Mouse (Mus musculus): ENCODE measurements around the gene Krt10. TPM values are rescaled to one million over a fixed set of nuclear protein-coding genes. Genes with fewer than 3 reads are reported as not detected.

Krt10 gene
- total RNA-seq (2018; cell fraction: chromatin; rRNA removed): 1 to 10 TPM in 5 of 26 experiments, not detected in 21; 1.1 to 3.4 (median 2.0) TPM
- 1 to 10 TPM in 20 of 26 experiments, under 1 TPM in 6; 0.51 to 3.1 (median 1.5) TPM for total RNA-seq (2018; cell fraction: cytosol; rRNA removed)
- total RNA-seq (2018; cell fraction: nucleus; rRNA removed): 10 to 100 TPM in 2 of 26 experiments, 1 to 10 TPM in 18, under 1 TPM in 2, not detected in 4; 0.58 to 20.3 (median 2.7) TPM
- polyA plus RNA-seq (2018): 1.2 to 2.7 TPM (median 2.0 TPM) in 3 replicates

DNA sequence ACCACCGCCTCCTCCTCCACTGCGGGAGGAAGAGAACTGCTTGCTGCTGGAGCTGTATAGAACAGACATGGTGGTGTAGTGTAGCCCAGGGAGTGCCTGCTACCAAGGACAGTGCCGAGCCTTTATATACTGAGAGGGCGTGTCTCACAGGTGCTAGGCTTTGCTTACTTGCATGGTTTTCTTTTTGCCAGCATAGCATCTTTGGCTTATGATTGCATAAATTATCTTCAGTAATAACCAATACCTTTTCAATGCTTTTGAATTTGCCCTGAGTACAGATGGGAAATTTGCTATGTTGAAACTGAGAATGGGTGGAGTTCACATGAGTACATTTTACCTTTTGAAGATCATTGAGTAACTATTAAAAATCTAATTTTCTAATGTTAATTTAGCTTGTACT, at the start of gene Krt10:
Gene Krt10 (minus strand): TSS at position 101 of the 400 bp plus-strand sequence.
- Histone ChIP-seq H3K36me3 (ENCODE audit: inconsistent target) (no peaks in the 10 kb centered on the region), H3K4me3 (ENCODE audit: inconsistent target) (no peak within 1 kb of the TSS), H3K27ac (no peak within 1 kb of the TSS), H3K79me2 (ENCODE audit: inconsistent target) (no peaks in the 10 kb centered on the region)
- 92% methylated on average over 4 of the region's 4 CpGs for WGBS (ENCODE audit: missing documents)

DNA sequence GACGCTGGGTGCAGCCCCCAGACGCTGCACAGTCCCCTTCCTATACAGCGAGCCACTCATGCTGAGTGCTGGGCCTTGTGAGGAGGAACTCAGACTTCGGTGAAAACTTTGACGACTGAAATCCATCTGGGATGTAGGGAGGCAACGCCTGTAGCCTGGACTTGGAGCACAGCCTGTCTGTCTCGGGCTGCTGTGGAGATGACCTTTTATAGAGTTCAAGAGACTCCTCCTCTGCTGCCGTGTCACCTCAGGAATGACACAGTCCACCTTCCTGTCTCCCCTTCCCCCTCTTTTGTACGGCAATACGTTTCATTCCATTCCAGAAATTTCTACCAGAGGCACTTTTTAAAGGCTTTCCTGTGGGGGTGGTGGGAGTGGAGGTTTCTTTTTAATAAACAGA, 48.8 kb upstream of the Krt10 start, which contains the start of gene Krt20:
Gene Krt20 (minus strand): TSS at position 179 of the 400 bp plus-strand sequence.
- Histone ChIP-seq H3K36me3 (ENCODE audit: inconsistent target) (no peaks in the 10 kb centered on the region), H3K4me3 (ENCODE audit: inconsistent target) (no peak within 1 kb of the TSS), H3K79me2 (ENCODE audit: inconsistent target) (no peaks in the 10 kb centered on the region), H3K27ac (no peak within 1 kb of the TSS)
- 57% methylated on average over 10 of the region's 10 CpGs for WGBS (ENCODE audit: missing documents)

DNA sequence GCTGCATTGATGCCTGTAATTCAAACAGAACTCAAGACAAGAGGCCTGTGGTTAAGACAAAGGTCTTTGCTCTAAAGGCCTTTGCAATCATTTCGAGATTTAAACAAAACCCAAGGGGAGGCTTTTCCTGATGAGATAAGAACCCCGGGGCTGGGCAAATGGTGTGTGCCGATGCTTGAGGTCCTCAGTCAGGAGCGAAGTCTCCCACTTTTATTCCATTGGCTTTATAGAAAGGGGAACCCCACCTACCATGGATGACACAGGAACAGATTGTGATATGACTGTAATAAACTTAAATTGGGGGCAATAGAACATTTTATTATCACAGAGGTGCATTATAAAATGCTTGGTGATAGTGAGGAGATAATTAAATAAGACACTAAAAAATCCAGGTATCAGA, 47.5 kb upstream of the Krt10 start:
- WGBS (ENCODE audit: missing documents): 74% methylated on average over 4 of the region's 4 CpGs
- Histone ChIP-seq H3K27ac (no peak overlapping the region), H3K4me3 (ENCODE audit: inconsistent target) (no peak overlapping the region), H3K79me2 (ENCODE audit: inconsistent target) (no peaks in the 10 kb centered on the region), H3K36me3 (ENCODE audit: inconsistent target) (no peaks in the 10 kb centered on the region)

DNA sequence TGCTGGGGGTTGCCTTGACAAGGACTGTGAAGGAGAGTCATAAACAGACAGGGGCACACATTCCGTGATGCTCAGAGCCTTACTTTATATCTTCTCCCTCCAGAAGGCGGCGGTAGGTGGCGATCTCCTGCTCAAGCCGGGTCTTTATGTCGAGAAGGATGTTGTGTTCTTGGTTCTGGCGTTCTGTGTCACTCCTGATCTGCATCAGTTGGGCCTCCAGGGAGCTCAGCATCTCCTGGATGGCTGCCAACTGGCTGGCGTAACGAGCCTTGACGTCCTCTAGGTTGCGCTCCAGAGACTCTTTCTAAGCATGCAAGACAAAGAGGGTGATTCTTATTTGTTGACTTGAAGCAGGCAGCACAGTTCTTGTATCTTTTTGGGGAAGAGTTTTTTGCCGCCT, 41.5 kb upstream of the Krt10 start:
- no peaks in the 10 kb centered on the region for H3K79me2 ChIP-seq (ENCODE audit: inconsistent target)
- H3K4me3 ChIP-seq (ENCODE audit: inconsistent target): no peak overlapping the region
- no peaks in the 10 kb centered on the region for H3K36me3 ChIP-seq (ENCODE audit: inconsistent target)
- H3K27ac ChIP-seq: no peak overlapping the region
- WGBS (ENCODE audit: missing documents): 69% methylated on average over 12 of the region's 12 CpGs

DNA sequence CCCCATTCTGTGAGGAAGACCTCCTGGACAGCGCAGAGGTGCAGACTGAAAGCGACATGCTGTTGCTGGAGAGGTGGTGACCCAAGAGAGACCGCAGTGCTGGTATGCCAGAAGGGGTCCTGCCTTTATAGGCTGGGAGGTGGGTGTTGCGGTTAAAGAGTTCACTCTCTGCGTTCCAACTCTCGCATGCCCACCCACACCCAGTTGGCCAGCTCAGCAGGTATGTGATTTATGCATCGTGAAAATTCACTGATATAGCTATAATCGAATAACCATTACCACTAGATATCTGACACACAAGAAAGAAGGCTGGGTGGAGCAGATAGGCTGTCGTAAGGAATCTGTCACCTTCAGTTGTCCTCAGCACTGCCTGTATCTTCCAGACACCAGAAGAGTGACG, 33.0 kb upstream of the Krt10 start, which contains the start of gene Krt12:
Gene Krt12 (minus strand): TSS at position 101 of the 400 bp plus-strand sequence.
- 86% methylated on average over 10 of the region's 10 CpGs for WGBS (ENCODE audit: missing documents)
- Histone ChIP-seq H3K4me3 (ENCODE audit: inconsistent target) (no peak within 1 kb of the TSS), H3K79me2 (ENCODE audit: inconsistent target) (no peaks in the 10 kb centered on the region), H3K36me3 (ENCODE audit: inconsistent target) (no peaks in the 10 kb centered on the region), H3K27ac (no peak within 1 kb of the TSS)

DNA sequence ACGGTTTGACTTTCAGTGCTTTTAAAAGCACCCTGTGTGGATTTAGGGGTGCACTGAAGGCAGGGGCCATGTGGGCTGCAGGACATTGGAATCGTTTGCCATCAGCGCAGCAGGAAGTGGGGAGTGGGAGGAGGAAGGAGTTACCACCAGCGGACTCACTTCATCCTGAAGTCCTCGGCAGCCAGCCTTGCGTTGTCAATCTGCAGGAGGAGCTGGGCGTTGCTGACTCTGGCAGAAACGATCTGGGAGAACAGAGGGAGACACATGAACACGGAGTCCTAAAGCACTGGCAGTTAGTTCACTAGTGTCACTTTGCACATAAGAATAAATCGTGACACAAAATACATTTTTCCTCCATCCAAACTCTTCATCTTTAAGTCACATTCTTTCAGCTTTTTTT, 31.4 kb upstream of the Krt10 start:
- no peak overlapping the region for H3K27ac ChIP-seq
- 32% methylated on average over 9 of the region's 10 CpGs for whole genome bisulfite sequencing (ENCODE audit: missing documents)
- H3K4me3 ChIP-seq (ENCODE audit: inconsistent target): no peak overlapping the region
- H3K36me3 ChIP-seq (ENCODE audit: inconsistent target): no peaks in the 10 kb centered on the region
- no peaks in the 10 kb centered on the region for H3K79me2 ChIP-seq (ENCODE audit: inconsistent target)

DNA sequence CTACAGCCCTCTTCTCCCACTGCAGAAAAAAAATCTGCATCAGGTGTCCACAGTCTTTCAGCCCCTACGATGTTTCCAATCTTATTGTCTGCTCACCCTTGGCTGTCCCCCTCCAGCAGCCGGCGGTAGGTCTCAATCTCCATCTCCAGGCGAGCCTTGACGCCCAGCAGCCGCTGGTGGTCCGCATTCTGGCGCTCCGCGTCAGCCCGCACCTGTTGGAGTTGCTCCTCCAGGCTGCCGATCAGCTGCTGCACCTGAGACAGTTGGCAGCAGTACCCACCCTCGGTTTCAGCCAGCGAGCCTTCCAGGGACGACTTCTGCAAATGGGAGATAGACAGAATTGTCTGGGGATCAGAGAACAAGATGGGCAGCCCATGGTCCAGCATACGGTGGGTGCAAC, 28.7 kb upstream of the Krt10 start:
- Histone ChIP-seq H3K27ac (no peak overlapping the region), H3K4me3 (ENCODE audit: inconsistent target) (no peak overlapping the region), H3K36me3 (ENCODE audit: inconsistent target) (no peaks in the 10 kb centered on the region), H3K79me2 (ENCODE audit: inconsistent target) (no peaks in the 10 kb centered on the region)
- WGBS (ENCODE audit: missing documents): 66% methylated on average over 16 of the region's 16 CpGs

DNA sequence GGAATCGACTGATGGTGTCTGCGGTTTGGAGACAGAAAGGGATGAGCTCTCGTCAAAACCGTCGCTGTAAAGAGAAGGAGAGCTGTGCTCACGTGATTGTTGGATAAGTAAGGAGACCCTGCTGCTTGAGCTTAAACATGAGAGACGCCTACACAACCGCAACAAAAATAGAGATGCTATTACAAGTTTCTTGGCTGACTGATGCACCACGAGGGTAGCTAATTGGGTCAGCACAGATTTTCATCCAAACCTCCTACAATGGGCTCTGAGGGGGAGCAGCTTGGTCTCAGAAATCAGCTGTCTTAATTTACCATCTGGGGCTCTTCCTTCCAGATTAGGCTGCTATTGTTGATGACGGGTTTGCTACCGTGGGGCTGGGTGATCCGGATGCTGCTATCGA, 27.7 kb upstream of the Krt10 start:
- H3K36me3 ChIP-seq (ENCODE audit: inconsistent target): no peaks in the 10 kb centered on the region
- 90% methylated on average over 13 of the region's 13 CpGs for WGBS (ENCODE audit: missing documents)
- no peaks in the 10 kb centered on the region for H3K79me2 ChIP-seq (ENCODE audit: inconsistent target)

DNA sequence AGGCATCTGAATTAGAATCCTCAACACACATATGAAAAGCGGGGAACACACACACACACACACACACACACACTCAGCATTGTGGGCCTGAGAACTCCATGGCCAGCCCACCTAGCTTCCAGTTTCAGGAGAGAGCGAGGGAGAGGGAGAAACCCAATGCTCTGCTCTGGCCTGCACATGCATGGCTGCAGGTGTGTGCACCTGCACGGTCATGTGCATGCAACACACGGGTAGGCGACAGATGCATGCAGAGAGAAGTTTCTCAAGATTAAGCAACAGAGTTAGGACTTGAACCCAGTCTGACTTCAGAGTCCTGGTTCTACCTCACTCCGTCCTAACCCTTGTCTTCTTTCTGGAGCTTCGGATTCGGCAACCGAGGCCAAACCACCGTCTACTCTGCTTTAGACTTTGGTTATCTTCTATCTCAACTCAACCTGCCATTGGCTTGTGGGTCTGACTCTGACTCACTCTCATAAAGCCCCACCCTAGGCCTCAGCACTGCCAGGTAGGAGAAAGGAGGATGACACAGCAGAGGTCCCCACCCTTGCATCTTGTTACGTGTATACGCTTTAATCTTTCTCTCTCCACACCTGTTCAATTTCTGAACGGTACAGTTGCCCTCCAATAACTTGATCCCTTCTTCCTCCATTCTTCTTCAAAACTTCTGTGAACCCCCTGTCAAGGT, 25.4 kb upstream of the Krt10 start:
- H3K4me3 ChIP-seq (ENCODE audit: inconsistent target): no peak overlapping the region
- H3K79me2 ChIP-seq (ENCODE audit: inconsistent target): no peaks in the 10 kb centered on the region
- 92% methylated on average over 13 of the region's 13 CpGs for WGBS (ENCODE audit: missing documents)
- H3K27ac ChIP-seq: no peak overlapping the region
- no peaks in the 10 kb centered on the region for H3K36me3 ChIP-seq (ENCODE audit: inconsistent target)

More for the DNA sequence above, 27.7 kb upstream of the Krt10 start:
- Histone ChIP-seq H3K27ac (no peak overlapping the region), H3K4me3 (ENCODE audit: inconsistent target) (no peak overlapping the region)

GRCm38 (mm10) chr11:99413247-99413646, 24.1 kb upstream of the Krt10 start:
- Histone ChIP-seq H3K27ac (no peak overlapping the region), H3K79me2 (ENCODE audit: inconsistent target) (no peaks in the 10 kb centered on the region), H3K4me3 (ENCODE audit: inconsistent target) (no peak overlapping the region), H3K36me3 (ENCODE audit: inconsistent target) (no peaks in the 10 kb centered on the region)
- 22% methylated on average over 6 of the region's 6 CpGs for WGBS (ENCODE audit: missing documents)

DNA sequence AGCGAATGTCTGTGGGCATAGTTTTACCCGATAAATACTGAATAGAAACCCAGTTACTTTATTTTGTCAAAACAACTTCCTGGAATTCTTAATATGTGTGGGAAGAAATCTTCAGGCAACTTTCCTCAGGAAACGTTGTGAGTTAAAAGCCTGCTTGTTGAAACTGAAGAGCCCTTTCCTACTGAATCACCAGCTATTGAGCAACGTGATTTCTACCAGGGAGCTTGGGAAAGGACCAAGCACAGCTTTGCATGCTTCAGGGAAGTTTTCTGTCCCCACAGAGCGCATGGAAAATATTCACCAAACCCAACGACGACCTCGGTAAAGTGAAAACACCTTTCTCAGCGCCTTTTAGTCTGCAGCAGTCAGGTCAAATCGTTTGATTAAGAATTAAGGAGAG, 17.0 kb upstream of the Krt10 start:
- H3K27ac ChIP-seq: no peak overlapping the region
- H3K36me3 ChIP-seq (ENCODE audit: inconsistent target): no peaks in the 10 kb centered on the region
- WGBS (ENCODE audit: missing documents): 69% methylated on average over 10 of the region's 10 CpGs
- no peaks in the 10 kb centered on the region for H3K79me2 ChIP-seq (ENCODE audit: inconsistent target)
- H3K4me3 ChIP-seq (ENCODE audit: inconsistent target): no peak overlapping the region

DNA sequence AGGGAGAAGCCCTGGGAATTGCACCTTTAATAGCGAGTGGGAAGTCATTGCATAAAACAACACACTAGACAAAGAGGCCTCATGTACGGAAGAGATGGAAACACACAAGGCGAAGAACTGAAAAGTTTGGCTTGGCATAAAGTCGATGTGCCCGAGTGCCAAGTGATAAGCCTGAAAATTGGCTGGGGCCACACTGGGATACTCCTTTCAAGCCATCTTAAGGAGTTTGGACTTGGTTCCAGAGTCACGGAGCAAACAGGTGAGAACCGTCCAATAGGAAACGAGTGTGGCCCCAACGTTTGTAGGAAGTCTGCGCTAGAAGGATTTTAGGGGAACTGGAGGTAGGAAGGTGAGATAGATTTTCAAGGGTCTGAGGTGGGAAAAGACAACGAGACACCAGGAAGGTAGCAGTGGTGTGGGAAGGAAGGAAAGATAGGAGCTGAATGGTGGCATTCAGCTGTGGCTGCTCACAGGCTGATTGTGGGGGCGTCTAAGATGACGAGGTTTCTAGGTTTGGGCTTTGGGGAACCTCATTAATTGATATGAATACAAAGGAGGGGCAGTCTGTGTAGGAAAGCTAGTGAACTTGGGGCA, 10.9 kb upstream of the Krt10 start:
- 87% methylated on average over 13 of the region's 13 CpGs for WGBS (ENCODE audit: missing documents)
- Histone ChIP-seq H3K79me2 (ENCODE audit: inconsistent target) (no peaks in the 10 kb centered on the region), H3K36me3 (ENCODE audit: inconsistent target) (no peaks in the 10 kb centered on the region), H3K4me3 (ENCODE audit: inconsistent target) (no peak overlapping the region), H3K27ac (no peak overlapping the region)

- no peaks in the 10 kb centered on the region for H3K36me3 ChIP-seq (ENCODE audit: inconsistent target)
- no peaks in the 10 kb centered on the region for H3K79me2 ChIP-seq (ENCODE audit: inconsistent target)
- H3K4me3 ChIP-seq (ENCODE audit: inconsistent target): no peak overlapping the region
- 70% methylated on average over 8 of the region's 8 CpGs for WGBS (ENCODE audit: missing documents)
- H3K27ac ChIP-seq: no peak overlapping the region
These were observed 9.7 kb upstream of the Krt10 start for GRCm38 (mm10) chr11:99398832-99399231.

- Histone ChIP-seq H3K36me3 (ENCODE audit: inconsistent target) (no peaks in the 10 kb centered on the region), H3K27ac (no peak overlapping the region), H3K4me3 (ENCODE audit: inconsistent target) (no peak overlapping the region), H3K79me2 (ENCODE audit: inconsistent target) (no peaks in the 10 kb centered on the region)
- WGBS (ENCODE audit: missing documents): 86% methylated on average over 2 of the region's 3 CpGs
These were observed 8.9 kb upstream of the Krt10 start for GRCm38 (mm10) chr11:99398084-99398483.

DNA sequence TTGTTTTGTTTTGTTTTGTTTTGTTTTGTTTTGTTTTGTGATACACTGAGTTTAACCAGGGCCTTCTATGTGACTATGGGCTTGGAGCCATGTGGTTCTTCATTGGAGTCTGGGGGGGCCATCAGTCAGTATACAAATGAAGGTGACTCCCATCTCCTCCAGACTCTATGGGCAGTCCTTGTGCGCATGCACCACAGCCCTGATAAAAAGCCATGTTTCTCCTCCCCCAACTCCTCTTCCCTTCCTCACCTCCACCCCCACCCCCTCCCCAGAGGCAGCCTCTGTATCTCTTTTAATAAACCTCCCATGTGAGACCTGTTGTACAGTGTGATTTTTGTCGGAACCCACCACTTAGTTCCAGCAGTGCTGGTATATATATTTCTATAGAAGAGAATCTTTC, 7.5 kb upstream of the Krt10 start:
- H3K79me2 ChIP-seq (ENCODE audit: inconsistent target): no peaks in the 10 kb centered on the region
- no peak overlapping the region for H3K4me3 ChIP-seq (ENCODE audit: inconsistent target)
- no peak overlapping the region for H3K27ac ChIP-seq
- no peaks in the 10 kb centered on the region for H3K36me3 ChIP-seq (ENCODE audit: inconsistent target)
- 100% methylated on average over 1 of the region's 2 CpGs for WGBS (ENCODE audit: missing documents)

Measured in macrophage (primary cell).